Mouse (Mus musculus) liver, embryonic 16.5 days (tissue): ENCODE measurements around the gene Nsfl1c. TPM values are rescaled to one million over a fixed set of nuclear protein-coding genes. Genes with fewer than 3 reads are reported as not detected.
"Not testable (repeated sequence)": the region's sequence is repeated elsewhere in the genome, so short reads cannot be mapped to it uniquely, and the experiment has no call there.

Source experiments
- ATAC-seq: fragments of 200-750 bp; cut with Nextera tagmentation; 2 replicates; pipeline ENCODE4 v1.8.0; 2017; ENCODE audit warnings: low read depth, mild to moderate bottlenecking, moderate number of reproducible peaks, moderate library complexity
- H3K27ac ChIP-seq: fragments of 300-500 bp; sonication (generic); 2 replicates; pipeline ENCODE4 v1.5.1; 2014; ENCODE audit warnings: mild to moderate bottlenecking, low read length
- H3K27me3 ChIP-seq: fragments of 300-500 bp; sonication (generic); 2 replicates; pipeline ENCODE4 v1.6.1; 2014; ENCODE audit warnings: low read depth, low read length, mixed read lengths; ENCODE audit not compliant: control insufficient read depth, insufficient read depth
- H3K36me3 ChIP-seq: fragments of 300-500 bp; sonication (generic); 2 replicates; pipeline ENCODE4 v1.6.1; 2014; ENCODE audit warnings: mild to moderate bottlenecking; ENCODE audit not compliant: control insufficient read depth, insufficient read depth
- H3K4me1 ChIP-seq: fragments of 300-500 bp; sonication (generic); 2 replicates; pipeline ENCODE4 v1.6.1; 2014; ENCODE audit warnings: low read depth, low read length, mixed read lengths; ENCODE audit not compliant: control insufficient read depth
- H3K4me2 ChIP-seq: fragments of 300-500 bp; sonication (generic); 2 replicates; pipeline ENCODE4 v1.6.1; 2014; ENCODE audit warnings: low read depth, low read length, mixed read lengths
- H3K4me3 ChIP-seq: fragments of 300-500 bp; sonication (generic); 2 replicates; pipeline ENCODE4 v1.5.1; 2014; ENCODE audit warnings: low read depth, mild to moderate bottlenecking, low read length
- H3K9ac ChIP-seq: fragments of 300-500 bp; sonication (generic); 2 replicates; pipeline ENCODE4 v1.6.1; 2014; ENCODE audit warnings: low read depth, low read length
- H3K9me3 ChIP-seq: fragments of 300-500 bp; sonication (generic); replicated peaks from 2 replicates; pipeline ENCODE4 v1.6.1; 2016; ENCODE audit warnings: low read length; ENCODE audit not compliant: control insufficient read depth
- WGBS: fragments of 180-500 bp; shearing (Covaris S2); extraction: QIAGEN DNeasy Blood & Tissue Kit; methylation state at CpG from one replicate; pipeline ENCODE4 v1.1.7; 2014; ENCODE audit not compliant: insufficient replicate concordance; 5-methylcytosine and 5-hydroxymethylcytosine counted together
- polyA plus RNA-seq: library from polyadenylated mRNA; unstranded; fragments of >200 nt; fragmentation: Nextera tagmentation; extraction: Ambion mirVana; gene quantifications from 2 replicates; pipeline ENCODE4 v1.2.1, GENCODE M21; 2015

The Nsfl1c gene
- 54.7 and 63.0 TPM in 2 replicates for polyA plus RNA-seq

GRCm38 (mm10) chr2:151494035-151494803 is at the start of gene Nsfl1c:
TSS of gene Nsfl1c (plus strand) at chr2:151494182.
- WGBS: under 1% methylated on average over 73 of the region's 73 CpGs
- peaks cover 4% of the 10 kb centered on the region; the same call in 1 of the 2 replicates for H3K4me1 ChIP-seq
- peak within 1 kb of the TSS; percentile 83 for H3K9ac ChIP-seq
- H3K27me3 ChIP-seq: no peaks in the 10 kb centered on the region
- peak within 1 kb of the TSS; percentile 38; the same call in 1 of the 2 replicates for H3K27ac ChIP-seq
- H3K4me2 ChIP-seq: peak within 1 kb of the TSS; percentile 76
- no peaks in the 10 kb centered on the region; the same call in 1 of the 2 replicates for H3K36me3 ChIP-seq
- H3K4me3 ChIP-seq: peak within 1 kb of the TSS; percentile 83
- H3K9me3 ChIP-seq: no peaks in the 10 kb centered on the region
- peak; percentile 98 for ATAC-seq

DNA sequence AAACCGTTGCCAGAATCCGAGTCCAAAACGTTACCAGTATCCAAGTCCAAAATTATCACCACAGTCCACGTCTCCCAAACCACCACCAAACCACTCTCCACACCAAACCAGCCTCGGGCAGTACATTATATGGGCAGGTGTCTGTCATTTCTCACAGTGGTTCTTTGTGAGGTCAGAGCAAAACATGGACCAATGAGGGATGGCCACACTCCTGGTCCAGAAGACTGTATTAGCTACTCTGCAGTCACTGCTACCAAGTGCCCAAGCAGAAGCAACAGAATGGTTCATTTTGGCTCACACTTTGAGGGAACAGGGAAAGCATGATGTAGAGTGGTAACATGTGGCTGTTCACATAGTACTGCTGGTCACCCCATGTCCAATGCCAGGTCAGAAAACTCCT is 17.9 kb upstream of the Nsfl1c start, which contains the start of gene 4921509C19Rik:
4921509C19Rik (minus strand) TSS at position 101 of the 400 bp plus-strand sequence.
- H3K27ac ChIP-seq: not testable (repeated sequence)

GRCm38 (mm10) chr2:151486496-151486895 is 7.5 kb upstream of the Nsfl1c start:
- H3K4me2 ChIP-seq: no peak overlapping the region
- no peak for ATAC-seq
- no peaks in the 10 kb centered on the region for H3K9me3 ChIP-seq
- no peaks in the 10 kb centered on the region for H3K36me3 ChIP-seq
- no peak overlapping the region for H3K27ac ChIP-seq
- H3K4me1 ChIP-seq: no peaks in the 10 kb centered on the region
- H3K4me3 ChIP-seq: no peak overlapping the region
- H3K9ac ChIP-seq: no peak overlapping the region
- H3K27me3 ChIP-seq: no peaks in the 10 kb centered on the region

More for the DNA sequence above, 17.9 kb upstream of the Nsfl1c start, which contains the start of gene 4921509C19Rik:
- WGBS: 62% methylated on average over 5 of the region's 5 CpGs
- not testable (repeated sequence) for H3K4me3 ChIP-seq, H3K4me1 ChIP-seq, H3K36me3 ChIP-seq, H3K27me3 ChIP-seq, H3K4me2 ChIP-seq, H3K9ac ChIP-seq, ATAC-seq, H3K9me3 ChIP-seq

DNA sequence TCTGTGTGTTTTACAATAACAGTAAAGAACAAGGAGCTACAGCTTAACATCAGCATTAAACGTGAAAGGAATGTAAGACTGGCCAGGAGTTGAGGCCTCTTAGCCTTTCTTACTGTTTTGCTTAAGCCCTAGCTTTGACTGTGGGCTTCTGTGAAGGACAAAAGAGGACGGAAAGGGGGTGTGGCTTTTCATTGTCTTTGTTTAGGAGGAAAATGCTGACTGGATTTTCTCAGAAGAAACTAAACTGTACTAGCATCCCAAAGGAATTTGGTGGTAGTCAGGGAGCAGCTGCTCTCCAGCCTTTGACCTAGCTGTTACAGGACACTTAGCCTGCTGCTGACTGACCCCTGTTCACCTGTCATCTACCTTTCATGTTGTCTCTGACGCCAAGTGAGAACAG is 4.4 kb downstream of the Nsfl1c start:
- Histone ChIP-seq H3K4me3 (no peak overlapping the region), H3K4me2 (no peak overlapping the region), H3K9me3 (no peaks in the 10 kb centered on the region), H3K27me3 (no peaks in the 10 kb centered on the region), H3K27ac (no peak overlapping the region), H3K4me1 (peaks cover 4% of the 10 kb centered on the region; the same call in 1 of the 2 replicates), H3K36me3 (no peaks in the 10 kb centered on the region; the same call in 1 of the 2 replicates), H3K9ac (no peak overlapping the region)
- WGBS: 60% methylated on average over 3 of the region's 3 CpGs
- no peak for ATAC-seq

DNA sequence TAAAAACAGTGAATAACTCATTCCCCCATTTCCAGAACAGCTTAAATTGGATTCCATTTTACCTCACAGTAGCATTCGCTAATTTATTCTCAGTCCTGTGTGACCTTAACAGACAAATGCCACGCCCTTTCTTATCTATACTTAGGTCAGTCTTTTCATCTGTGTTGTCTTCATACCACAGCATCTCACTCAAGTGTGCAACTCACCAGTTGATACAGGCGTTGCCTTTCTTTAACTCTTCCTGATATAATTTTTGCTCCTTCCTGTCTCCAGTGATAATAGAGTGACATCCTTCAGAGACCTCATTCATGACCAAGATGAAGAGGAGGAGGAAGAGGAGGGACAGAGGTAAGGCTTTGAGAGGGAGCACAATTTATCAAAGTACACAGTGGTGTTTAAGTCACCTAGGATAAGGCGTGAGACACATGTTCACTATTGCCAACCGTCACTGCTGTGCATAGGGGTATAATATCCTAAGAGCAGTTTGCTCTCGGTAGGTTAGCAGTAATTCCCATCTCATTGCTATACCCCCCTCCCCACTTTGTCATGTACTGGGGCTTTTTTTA is 6.5 kb downstream of the Nsfl1c start:
- peak; percentile 64 for ATAC-seq
- Histone ChIP-seq H3K27me3 (no peaks in the 10 kb centered on the region), H3K4me3 (no peak overlapping the region), H3K9me3 (no peaks in the 10 kb centered on the region), H3K36me3 (peaks cover 4% of the 10 kb centered on the region), H3K4me2 (no peak overlapping the region), H3K9ac (no peak overlapping the region), H3K4me1 (no peaks in the 10 kb centered on the region; the same call in 1 of the 2 replicates), H3K27ac (no peak overlapping the region)
- WGBS: 39% methylated on average over 6 of the region's 6 CpGs

DNA sequence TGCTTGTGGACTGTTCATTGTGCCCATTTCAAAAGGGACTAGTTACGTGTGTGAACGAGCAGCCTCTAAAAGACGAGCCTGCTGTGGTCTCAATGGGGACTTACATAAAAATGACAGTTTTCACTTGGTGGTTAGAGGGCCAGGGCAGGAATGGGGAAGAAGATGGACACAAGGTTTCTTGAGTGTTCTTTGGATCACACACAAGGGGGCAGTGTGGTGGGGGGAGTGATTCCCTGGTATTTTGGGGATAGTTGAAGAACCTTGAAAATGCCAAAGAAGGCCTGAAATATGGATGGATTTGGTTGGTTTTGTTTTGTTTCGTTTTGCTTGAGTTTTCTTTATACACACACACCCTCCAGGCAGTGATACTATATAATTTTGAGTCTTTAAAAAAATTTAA is 10.2 kb downstream of the Nsfl1c start:
- no peak overlapping the region for H3K4me3 ChIP-seq
- 71% methylated on average over 4 of the region's 4 CpGs for WGBS
- no peak for ATAC-seq

DNA sequence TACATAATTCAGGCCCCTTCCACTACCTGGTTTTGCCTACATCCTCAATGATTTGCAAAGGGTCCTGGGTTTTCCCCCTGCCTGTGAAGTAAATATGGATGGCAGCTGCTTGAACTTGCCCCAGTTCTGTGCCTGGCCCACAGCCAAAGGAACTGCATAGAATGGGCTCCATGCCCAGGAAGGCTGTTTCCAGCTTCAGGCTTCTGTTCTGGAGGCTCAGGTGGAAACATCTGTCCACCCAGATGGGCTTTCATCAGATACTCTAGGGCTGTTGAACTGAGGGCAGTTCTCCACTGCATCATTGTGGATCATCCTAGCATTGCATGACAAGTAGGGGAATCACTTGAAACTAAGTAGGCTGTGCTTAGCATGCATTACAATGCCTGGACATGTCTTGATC is 18.2 kb downstream of the Nsfl1c start:
- H3K4me3 ChIP-seq: no peak overlapping the region
- H3K27ac ChIP-seq: no peak overlapping the region
- H3K9ac ChIP-seq: no peak overlapping the region
- H3K36me3 ChIP-seq: peaks cover 29% of the 10 kb centered on the region
- H3K4me1 ChIP-seq: no peaks in the 10 kb centered on the region
- H3K4me2 ChIP-seq: no peak overlapping the region
- no peak for ATAC-seq
- no peaks in the 10 kb centered on the region for H3K27me3 ChIP-seq
- H3K9me3 ChIP-seq: no peaks in the 10 kb centered on the region

More for the DNA sequence above, 10.2 kb downstream of the Nsfl1c start:
- no peak overlapping the region for H3K9ac ChIP-seq
- no peaks in the 10 kb centered on the region; the same call in 1 of the 2 replicates for H3K4me1 ChIP-seq
- H3K9me3 ChIP-seq: no peaks in the 10 kb centered on the region
- peaks cover 23% of the 10 kb centered on the region for H3K36me3 ChIP-seq
- H3K27ac ChIP-seq: no peak overlapping the region
- no peak overlapping the region for H3K4me2 ChIP-seq
- H3K27me3 ChIP-seq: no peaks in the 10 kb centered on the region

- 62% methylated on average over 3 of the region's 3 CpGs for WGBS
- Histone ChIP-seq H3K27me3 (no peaks in the 10 kb centered on the region), H3K4me3 (no peak overlapping the region), H3K4me1 (no peaks in the 10 kb centered on the region), H3K36me3 (peaks cover 24% of the 10 kb centered on the region), H3K9ac (no peak overlapping the region), H3K27ac (no peak overlapping the region), H3K4me2 (no peak overlapping the region), H3K9me3 (no peaks in the 10 kb centered on the region)
- ATAC-seq: no peak
Observed at GRCm38 (mm10) chr2:151513525-151514285, 19.7 kb downstream of the Nsfl1c start.
